Comparison of ENCODE assay signal across 8 mouse cellular contexts in the genomic region with DNA sequence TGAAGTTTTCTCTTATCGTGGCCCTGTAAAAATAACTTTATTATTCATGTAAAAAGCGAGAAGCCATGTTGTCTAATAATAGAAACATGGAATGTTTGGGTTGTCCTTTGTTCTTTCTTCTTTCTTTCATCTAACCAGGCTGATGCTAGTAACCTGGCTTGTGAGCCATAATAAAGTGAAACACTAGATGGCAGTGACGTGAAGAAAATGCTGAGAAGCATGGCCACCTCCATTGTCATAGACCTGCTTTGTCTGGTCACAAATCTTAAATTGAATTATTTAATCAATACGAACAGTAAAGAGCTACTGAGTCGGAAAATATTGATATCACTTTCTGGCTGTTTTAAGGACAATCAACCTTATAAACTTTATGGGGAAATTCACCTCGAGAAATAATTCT.
A peak's percentile ranks its signal among the peaks of the same experiment; 100 is the strongest.
DNase-seq lines count a peak whose midpoint lies in the region; ATAC-seq and TF ChIP-seq lines count a peak whose summit lies in the region.

No protein-coding gene starts in this region.

- peak; percentile 48 for DNase-seq in R1 (ENCODE audit: low read depth, low spot score)
- peak; percentile 86 for DNase-seq in embryo, embryonic 10.5 days (ENCODE audit: low spot score)
- no peak for DNase-seq in lung, adult 2 months
- peak; percentile 68 for DNase-seq in right cerebral cortex, postnatal 10 days (ENCODE audit: low spot score in 2 of 2)

- no peaks in the 10 kb centered on the region for H3K36me3 ChIP-seq in intestine, postnatal 0 days (ENCODE audit: control insufficient read depth, insufficient read depth)
- no peaks in the 10 kb centered on the region for H3K36me3 ChIP-seq in intestine, embryonic 16.5 days (ENCODE audit: control insufficient read depth, insufficient read depth, low read length)
- H3K36me3 ChIP-seq in hindbrain, embryonic 13.5 days = no peaks in the 10 kb centered on the region

- TF ChIP-seq POLR2A in lung, adult 2 months (IDR thresholded peaks at IDR 0.05; ENCODE audit: borderline replicate concordance, extremely low read depth, low read depth, low read length) = no peak

- H3K4me2 ChIP-seq in intestine, postnatal 0 days (replicated peaks; ENCODE audit: low read depth) = no peak overlapping the region
- no peak overlapping the region for H3K4me2 ChIP-seq in intestine, embryonic 16.5 days (ENCODE audit: low read depth, low read length)
- H3K4me2 ChIP-seq in hindbrain, embryonic 13.5 days = no peak overlapping the region

- WGBS in intestine, postnatal 0 days = 23% methylated on average over 6 of the region's 6 CpGs
- 29% methylated on average over 6 of the region's 6 CpGs for WGBS in intestine, embryonic 16.5 days
- 26% methylated on average over 6 of the region's 6 CpGs for WGBS in hindbrain, embryonic 13.5 days
- WGBS in lung, adult 2 months = 23% methylated on average over 6 of the region's 6 CpGs

- H3K9me3 ChIP-seq in intestine, postnatal 0 days (ENCODE audit: control insufficient read depth) = no peaks in the 10 kb centered on the region
- no peaks in the 10 kb centered on the region for H3K9me3 ChIP-seq in intestine, embryonic 16.5 days (ENCODE audit: control insufficient read depth, low read length)
- H3K9me3 ChIP-seq in hindbrain, embryonic 13.5 days = no peaks in the 10 kb centered on the region

- H3K27ac ChIP-seq in intestine, postnatal 0 days (ENCODE audit: low read depth, low read length) = no peak overlapping the region
- no peak overlapping the region for H3K27ac ChIP-seq in intestine, embryonic 16.5 days (ENCODE audit: low read length)
- H3K27ac ChIP-seq in hindbrain, embryonic 13.5 days = peak overlapping the region; percentile 70

- H3K9ac ChIP-seq in intestine, postnatal 0 days (ENCODE audit: low read depth, low read length) = no peak overlapping the region
- H3K9ac ChIP-seq in intestine, embryonic 16.5 days (ENCODE audit: low read depth, low read length) = no peak overlapping the region
- no peak overlapping the region for H3K9ac ChIP-seq in hindbrain, embryonic 13.5 days

- H3K27me3 ChIP-seq in intestine, postnatal 0 days (replicated peaks; ENCODE audit: control insufficient read depth, insufficient read depth, low read length) = no peaks in the 10 kb centered on the region
- no peaks in the 10 kb centered on the region for H3K27me3 ChIP-seq in intestine, embryonic 16.5 days (replicated peaks; ENCODE audit: control insufficient read depth, insufficient read depth, low read length)
- H3K27me3 ChIP-seq in hindbrain, embryonic 13.5 days = no peaks in the 10 kb centered on the region

- 0 out of 2 replicates have a peak, but pooled peaks cover 3% of the 10 kb centered on the region for H3K4me1 ChIP-seq in intestine, postnatal 0 days (replicated peaks; ENCODE audit: control insufficient read depth, insufficient read depth, low read length)
- no peaks in the 10 kb centered on the region for H3K4me1 ChIP-seq in intestine, embryonic 16.5 days (ENCODE audit: control insufficient read depth, insufficient read depth, low read length)
- peaks cover 26% of the 10 kb centered on the region for H3K4me1 ChIP-seq in hindbrain, embryonic 13.5 days (replicated peaks)
- H3K4me1 ChIP-seq in lung, adult 2 months (ENCODE audit: control insufficient read depth, insufficient read depth, low read length) = no peaks in the 10 kb centered on the region

- TF ChIP-seq CTCF in intestine, postnatal 0 days (IDR thresholded peaks at IDR 0.05; ENCODE audit: low read depth) = peak; percentile 84
- peak; percentile 8; the same call in 1 of the 2 replicates for TF ChIP-seq CTCF in lung, adult 2 months (IDR thresholded peaks at IDR 0.05; ENCODE audit: insufficient read depth, low read length)

- ATAC-seq in intestine, postnatal 0 days = no peak
- no peak for ATAC-seq in intestine, embryonic 16.5 days
- ATAC-seq in hindbrain, embryonic 13.5 days (ENCODE audit: low FRiP score) = peak; percentile 84
- ATAC-seq in monocyte, adult 5-6 weeks (replicated peaks; ENCODE audit: insufficient number of reproducible peaks, low FRiP score, low TSS enrichment, poor library complexity, severe bottlenecking) = no peak

- no peak overlapping the region for H3K4me3 ChIP-seq in intestine, postnatal 0 days (ENCODE audit: low read depth, low read length)
- H3K4me3 ChIP-seq in intestine, embryonic 16.5 days (ENCODE audit: low read length) = no peak overlapping the region
- H3K4me3 ChIP-seq in hindbrain, embryonic 13.5 days = no peak overlapping the region
- no peak overlapping the region for H3K4me3 ChIP-seq in lung, adult 2 months (replicated peaks; ENCODE audit: extremely low read depth, low read depth, low read length)
